Mouse (Mus musculus): ENCODE results near the gene Zfp46.
A peak's percentile ranks its signal among the peaks of the same experiment; 100 is the strongest.

The Zfp46 gene

DNA sequence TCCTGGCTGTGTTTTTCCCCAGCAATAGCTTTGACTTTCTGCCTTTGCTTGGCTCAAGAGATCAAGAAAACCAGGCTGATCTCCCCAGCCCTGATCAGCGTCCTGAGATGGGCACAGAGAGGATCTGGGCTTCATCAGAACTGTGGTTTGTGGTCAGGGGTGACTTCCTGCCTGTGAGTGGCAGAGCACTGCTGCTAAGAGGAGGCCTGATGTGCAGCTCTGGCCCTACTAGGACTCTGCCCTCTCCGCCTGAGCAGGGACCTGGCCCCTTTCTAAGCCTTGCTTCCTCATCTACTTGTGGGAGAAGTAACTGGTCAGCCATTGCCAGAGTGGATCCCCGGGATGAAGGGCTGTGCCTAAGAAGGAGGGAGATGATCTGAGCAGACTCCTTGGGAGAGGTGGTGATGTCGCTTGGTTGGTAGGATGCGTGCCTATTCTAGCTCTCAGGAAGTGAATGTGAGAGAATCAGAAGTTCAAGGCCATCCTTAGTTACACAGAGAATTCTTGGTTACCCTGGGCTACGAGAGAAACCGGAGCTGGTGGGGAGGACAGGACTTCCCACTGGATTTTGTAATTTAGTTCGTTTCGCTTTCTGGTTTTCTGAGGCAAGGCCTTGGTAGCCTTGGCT lies 17.7 kb upstream of the Zfp46 start:
- DNase-seq (ENCODE audit: low spot score in 2 of 2) = no peak

DNA sequence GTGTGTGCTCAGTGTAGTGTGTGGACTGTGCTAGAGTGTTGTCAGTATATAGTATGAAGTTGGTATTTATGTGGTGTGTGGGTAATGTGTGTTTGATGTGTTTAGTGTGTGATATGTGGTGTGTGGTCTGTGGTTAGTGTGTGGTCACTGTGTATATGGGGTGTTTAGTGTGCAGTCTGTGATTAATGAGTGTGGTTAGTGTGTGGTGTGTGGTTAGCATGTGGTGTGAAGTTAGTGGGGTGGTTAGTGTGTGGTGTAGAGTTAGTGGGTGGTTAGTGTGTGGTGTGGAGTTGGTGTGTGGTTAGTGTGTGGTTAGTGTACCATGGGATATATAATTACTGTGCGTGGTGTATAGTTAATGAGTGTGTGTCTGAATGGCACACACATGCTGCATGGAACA lies 15.6 kb upstream of the Zfp46 start:
- DNase-seq (ENCODE audit: low spot score in 2 of 2) = no peak

DNA sequence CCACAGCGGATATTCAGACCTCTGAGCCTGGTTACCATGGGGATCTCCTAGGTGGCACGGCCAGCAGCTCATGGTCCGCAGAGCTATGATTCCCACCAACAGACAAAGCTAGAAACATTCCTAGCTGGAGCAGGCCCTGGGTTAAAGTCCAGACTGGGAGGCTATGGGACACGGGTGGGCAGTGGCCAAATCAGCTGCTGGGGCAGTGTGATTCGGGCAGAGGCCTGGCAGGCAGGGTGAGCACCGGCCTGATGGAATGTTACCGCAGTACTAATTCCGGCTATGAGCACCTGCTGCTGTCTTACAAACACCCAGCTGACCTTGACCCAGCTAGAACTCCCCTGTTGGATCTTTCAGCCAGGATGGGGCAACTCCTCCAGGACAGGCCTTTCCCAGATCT lies 13.8 kb upstream of the Zfp46 start:
- no peak for DNase-seq (ENCODE audit: low spot score in 2 of 2)

DNA sequence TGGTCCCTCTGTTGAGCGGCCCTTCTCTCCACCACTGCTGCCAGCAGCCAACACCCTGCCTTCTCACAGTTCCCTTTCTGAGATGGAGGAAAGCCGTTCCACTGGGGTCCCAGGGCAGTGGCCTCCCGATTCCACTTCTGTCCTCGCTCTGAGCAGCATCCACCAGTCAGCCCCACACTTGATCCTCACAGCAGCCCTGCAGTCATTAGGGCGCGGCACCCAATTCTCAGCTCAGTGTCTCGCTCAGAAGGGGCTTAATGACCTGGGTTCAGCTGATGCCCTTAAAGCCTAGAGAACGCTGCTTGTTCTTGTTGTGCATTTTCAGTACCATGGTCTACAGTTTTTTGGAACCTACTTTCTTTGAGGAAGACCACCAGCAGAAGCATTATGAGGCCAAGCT lies 3.4 kb upstream of the Zfp46 start:
- no peak for DNase-seq (ENCODE audit: low spot score in 2 of 2)

DNA sequence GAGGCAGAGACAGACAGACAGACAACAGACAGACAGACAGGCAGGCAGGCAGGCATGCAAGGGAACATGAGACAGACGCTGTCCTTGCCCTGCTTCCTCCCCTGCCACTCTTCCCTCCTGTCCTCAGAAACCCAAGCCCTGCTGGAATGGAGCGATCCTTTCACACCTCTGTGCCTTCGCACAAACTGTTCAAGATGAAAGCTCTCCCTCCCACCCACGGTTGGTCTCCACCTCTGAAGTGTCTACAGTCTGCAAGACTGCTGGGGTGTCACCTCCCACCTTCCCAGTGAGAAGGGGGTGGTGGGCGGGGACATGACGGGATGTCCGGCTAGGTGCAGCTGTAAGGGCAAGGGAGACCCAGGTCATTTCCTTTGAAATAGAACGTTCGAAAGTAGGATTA lies 2.9 kb upstream of the Zfp46 start:
- peak; percentile 29 to 51 for DNase-seq (ENCODE audit: low spot score in 2 of 2)

DNA sequence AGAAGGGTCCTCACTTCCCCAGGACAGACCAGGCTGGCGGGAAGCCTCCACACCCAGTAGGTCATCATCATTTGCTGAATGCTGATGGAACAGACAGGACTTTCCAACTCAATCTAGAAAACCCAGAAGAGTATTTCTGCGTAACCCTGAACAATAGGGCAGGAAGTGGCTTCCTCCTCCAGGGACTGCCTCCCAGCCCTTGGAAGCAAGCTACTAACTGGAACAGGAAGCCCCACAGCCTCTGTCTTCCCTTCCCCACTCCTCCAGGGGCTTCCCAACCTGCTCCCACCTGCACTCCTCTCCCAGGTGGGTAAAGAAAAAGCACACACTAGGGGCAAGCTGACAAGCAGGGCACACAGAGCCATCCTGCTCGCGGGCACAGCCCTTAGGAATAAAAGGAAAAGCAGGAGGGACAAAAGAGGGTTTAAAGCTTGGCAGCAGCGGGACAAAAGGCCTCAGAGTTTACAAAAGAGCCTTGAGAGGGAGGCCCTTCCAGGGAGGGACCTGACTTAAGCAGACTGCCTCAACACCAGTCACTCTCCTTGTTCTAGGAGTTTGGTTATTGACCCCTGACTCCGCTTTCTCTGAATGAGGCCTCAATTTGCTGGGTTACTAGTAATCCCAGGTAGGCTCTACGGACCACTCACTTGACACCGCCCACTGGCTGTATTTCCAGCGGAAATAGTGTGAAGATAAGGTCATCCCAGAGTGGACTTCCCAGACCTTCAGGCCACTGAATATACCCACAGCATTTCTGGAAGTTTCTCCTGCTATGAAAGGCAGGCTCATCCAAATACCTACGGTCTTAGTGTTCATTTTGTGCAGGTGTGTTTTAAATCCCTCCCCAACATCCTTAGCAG lies 1.6 kb upstream of the Zfp46 start:
- DNase-seq (ENCODE audit: low spot score in 2 of 2) = no peak

DNA sequence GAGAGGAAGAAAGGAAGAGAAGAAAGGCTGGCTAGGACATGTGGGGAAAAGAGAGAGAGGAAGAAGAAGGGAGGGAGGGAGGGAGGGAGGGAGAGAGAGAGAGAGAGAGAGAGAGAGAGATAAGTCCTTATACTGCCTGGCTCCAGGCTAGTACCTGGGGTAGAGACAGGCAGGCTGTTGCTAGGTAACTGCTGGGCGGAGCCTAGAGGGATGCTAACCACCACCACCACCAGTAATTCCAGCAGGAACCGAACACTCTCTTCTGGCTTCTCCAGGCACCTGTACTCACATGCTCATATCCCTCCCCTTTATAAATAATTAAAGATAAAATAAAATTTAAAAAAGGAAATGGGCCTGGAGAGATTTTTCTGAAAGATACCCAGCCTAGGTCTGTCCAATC lies 700 bp upstream of the Zfp46 start:
- no peak for DNase-seq (ENCODE audit: low spot score in 2 of 2)

DNA sequence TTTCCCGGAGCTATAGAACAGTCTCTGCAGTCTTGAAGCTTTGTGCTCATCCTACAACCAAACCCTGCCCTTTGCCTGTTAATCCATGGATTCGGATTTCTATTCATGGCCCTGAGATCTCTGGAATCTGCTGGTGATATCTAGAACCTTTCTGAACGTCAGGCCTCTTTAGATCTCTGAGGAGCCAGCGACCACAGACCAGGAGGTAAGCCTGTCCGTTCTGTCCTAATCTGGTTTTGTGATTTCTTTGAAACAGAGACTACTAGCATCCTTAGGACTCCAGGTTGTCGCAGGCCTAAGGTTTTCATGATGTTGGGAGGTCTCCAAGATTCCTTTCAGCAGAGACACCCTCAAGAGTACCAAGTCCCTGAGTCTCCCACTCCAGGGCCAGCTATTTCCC lies 408 bp downstream of the Zfp46 start:
- DNase-seq (ENCODE audit: low spot score in 2 of 2) = peak in 1 of 2 experiments; percentile 21

DNA sequence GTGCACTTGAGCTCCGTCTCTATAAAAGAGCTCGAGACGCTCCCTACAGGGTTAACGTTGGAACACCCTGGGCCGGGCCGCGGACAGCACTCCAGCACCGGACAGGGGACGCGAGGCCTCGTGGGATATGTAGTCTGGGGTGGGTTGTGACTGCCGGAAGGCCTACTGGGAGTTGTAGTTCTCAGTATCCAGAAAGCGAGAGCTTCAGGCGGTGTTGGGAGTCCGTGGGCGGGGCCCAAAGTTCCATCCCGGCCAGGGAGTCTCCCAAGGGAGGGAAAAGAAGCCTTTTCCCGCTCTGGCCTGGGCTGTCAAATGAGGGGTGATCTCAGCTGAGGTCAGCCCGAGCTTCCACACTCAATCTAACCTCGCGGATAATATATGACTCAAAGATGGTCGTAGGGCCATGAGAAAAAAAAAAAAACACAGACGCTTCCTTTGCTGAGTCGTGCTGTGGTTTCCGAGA lies 896 bp downstream of the Zfp46 start:
- peak; percentile 89 to 93 for DNase-seq (ENCODE audit: low spot score in 2 of 2)

DNA sequence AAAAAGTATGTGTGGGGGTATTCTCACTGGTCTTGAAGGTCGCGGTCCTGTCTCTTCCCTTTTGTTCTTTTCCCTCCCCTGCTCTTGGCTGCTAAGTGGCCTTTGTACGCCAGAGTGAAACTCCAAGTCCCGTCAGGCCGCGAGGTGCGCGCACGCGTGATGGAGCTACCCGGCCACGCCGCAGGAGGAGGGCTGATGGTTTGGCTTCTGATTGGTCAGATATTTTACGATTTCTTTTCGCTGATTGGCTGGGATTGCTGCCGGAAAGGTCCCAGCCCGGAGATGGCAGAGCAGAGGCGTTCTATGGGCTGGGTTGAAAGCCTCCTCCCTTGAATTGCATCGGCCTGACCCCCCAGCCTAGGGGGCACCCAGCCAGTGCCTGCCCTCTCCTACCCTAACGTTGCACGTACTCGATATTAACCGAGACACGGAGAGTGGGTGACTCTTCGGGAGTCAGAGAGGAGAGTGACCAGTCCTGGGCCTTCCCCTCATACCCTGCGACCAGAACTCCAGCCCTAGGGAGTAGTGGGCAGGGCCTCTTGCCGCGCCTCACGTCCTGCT lies 1.4 kb downstream of the Zfp46 start:
- DNase-seq (ENCODE audit: low spot score in 2 of 2) = peak; percentile 94

DNA sequence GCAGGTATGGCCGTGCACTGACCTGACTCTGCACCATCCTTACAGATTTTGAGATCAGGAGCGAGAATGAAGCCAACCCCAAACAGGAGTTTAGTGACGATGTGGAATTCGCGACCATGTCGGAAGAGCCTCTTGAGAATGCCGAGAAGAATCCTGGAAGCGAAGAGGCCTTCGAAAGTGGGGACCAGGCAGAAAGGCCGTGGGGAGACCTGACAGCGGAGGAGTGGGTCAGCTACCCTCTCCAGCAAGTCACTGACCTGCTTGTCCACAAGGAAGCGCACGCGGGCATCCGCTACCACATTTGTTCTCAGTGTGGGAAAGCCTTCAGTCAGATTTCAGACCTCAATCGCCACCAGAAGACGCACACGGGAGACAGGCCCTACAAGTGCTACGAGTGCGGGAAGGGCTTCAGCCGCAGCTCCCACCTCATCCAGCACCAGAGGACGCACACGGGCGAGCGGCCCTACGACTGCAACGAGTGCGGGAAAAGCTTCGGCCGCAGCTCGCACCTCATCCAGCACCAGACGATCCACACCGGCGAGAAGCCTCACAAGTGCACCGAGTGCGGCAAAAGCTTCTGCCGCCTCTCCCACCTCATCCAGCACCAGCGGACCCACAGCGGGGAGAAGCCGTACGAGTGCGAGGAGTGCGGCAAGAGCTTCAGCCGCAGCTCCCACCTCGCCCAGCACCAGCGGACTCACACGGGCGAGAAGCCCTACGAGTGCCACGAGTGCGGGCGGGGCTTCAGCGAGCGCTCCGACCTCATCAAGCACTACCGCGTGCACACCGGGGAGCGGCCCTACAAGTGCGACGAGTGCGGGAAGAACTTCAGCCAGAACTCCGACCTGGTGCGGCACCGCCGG lies 5.7 kb downstream of the Zfp46 start:
- no peak for DNase-seq (ENCODE audit: low spot score in 2 of 2)

DNA sequence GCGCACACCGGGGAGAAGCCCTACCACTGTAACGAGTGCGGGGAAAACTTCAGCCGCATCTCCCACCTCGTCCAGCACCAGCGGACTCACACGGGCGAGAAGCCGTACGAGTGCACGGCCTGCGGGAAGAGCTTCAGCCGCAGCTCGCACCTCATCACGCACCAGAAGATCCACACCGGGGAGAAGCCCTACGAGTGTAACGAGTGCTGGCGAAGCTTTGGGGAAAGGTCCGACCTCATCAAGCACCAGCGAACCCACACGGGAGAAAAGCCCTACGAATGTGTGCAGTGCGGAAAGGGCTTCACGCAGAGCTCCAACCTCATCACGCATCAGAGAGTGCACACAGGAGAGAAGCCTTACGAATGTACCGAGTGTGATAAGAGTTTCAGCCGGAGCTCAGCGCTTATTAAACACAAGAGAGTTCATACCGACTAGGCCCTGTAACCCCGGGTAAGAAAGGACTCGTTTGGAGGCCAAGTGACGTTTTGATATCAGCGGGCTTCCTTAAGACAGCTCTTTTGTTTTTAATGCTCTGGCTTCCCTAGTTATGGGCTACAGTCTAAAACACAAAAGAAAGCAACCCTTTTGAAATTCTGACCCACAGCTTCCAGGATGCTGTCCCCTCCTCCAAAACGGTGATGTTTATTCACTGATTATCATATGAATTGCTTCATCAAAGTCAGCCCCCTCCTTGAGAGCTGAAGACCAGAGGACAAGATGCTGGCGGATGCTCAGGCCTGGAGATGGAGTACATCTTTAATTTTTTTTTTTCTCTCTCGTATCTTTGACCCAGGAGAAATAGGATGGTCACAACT lies 6.5 kb downstream of the Zfp46 start:
- no peak for DNase-seq (ENCODE audit: low spot score in 2 of 2)

DNA sequence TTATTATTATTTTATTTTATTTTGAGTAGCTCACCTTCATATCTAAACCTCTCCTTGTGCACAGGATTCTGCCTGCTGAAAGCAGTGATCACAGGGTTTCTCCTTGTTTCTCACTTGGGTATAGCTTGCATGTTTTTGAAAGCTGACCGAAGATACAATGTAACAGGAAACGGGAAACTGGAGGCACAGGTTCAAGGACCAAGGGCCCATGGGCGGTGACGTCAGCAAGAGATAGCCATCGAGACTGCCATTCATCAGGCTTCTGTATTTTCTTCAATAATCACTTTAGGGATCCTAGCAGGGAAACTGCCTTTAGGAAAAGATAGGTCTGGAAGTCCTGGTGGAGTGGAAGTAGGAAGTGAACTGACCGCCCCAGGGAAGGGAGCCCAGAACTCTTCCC lies 7.2 kb downstream of the Zfp46 start:
- DNase-seq (ENCODE audit: low spot score in 2 of 2) = no peak

DNA sequence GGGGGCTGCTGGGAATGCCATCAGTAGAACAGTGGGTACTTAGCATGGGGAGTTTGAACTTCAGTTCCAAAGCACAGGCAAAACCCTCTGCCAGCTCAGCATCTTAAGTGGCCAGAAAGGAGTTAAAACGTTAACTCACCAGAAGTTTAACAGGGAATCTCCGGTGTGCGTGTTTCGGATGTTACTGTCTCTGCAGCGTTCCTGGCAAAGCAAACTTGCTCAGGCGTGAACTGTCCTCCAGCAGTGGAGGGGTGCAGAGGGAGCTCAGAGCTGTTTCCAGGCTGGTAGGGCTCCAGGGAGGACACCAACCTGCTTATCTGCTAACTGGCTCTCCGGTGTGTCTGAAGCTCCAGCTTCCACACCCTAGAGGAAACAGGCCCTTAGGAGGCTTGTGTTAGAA lies 11.5 kb downstream of the Zfp46 start:
- no peak for DNase-seq (ENCODE audit: low spot score in 2 of 2)

DNA sequence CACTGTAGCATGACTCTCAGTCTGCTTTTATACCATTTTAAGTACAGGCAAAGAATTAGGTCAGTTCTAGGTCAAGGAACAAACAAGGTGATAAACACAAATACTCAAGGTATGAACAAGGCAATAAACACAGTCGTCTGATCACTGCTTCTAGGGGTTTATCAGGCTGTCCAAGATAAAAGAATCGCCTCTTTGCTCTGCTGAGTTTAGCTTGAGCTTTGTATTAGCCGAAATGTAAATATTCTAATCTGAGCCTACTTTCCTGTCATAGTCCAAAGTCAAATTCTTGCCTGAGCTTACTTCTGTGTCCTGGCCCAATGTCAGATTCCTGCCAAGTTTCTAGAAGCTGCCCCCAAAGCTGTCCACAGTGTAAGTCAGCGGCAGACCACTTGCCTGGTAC lies 18.0 kb downstream of the Zfp46 start:
- DNase-seq (ENCODE audit: low spot score in 2 of 2) = no peak

DNA sequence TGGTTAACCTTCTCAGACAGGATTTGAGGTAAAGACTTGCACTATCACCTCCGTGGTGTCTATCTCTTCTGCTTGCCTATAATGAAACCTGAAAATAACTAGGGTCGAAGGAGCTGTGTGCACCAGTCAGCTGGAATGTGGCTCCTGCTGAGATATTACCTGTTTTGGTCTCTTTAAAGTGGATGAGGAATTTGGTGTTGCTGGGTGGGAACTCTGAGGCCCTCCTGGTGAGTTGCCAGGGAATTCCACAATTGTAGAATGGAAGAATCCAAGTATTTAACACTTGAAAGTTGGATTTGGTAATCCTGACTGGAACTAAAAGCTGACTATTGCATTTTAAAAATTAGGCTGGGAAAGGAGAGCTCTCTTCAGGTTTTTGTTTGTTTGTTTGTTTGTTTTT lies 19.7 kb downstream of the Zfp46 start:
- no peak for DNase-seq (ENCODE audit: low spot score in 2 of 2)

DNA sequence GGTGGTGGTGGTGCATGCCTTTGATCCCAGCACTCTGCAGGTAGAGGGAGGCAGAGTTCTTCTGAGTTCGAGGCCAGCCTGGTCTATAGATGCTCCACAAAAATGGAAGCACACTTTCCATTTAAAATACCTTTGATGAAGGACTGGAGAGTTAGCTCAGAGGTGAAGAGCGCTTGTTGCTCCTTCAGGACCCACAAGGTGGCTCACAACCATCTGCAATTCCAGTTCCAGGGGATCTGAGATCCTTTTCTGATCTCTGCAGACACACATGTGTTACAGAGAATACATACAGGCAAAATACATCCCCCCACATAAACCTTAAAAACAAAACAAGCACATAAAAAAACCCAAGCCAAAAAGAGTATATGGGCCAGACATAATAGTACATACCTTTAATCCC lies 23.9 kb downstream of the Zfp46 start:
- no peak for DNase-seq (ENCODE audit: low spot score in 2 of 2)

DNA sequence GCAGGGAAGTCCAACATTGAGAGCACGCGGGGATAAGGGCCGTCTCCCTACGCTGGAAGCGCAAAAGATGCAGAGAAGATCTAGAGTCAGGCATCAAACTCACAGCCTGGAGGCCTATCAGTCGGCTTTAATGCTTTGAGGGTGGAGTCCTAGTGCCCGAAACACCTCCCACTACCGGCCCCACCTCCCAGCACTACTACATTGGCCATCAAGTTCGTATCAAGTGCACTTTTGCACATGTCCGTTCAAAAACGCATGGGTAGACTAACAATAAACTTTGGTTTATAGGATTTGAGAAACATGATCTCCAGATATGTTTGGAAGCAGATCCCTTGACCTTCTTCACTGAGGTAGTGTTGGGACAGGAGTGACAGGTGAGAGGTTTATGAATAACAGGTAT lies 25.3 kb downstream of the Zfp46 start:
- DNase-seq (ENCODE audit: low spot score in 2 of 2) = no peak

DNA sequence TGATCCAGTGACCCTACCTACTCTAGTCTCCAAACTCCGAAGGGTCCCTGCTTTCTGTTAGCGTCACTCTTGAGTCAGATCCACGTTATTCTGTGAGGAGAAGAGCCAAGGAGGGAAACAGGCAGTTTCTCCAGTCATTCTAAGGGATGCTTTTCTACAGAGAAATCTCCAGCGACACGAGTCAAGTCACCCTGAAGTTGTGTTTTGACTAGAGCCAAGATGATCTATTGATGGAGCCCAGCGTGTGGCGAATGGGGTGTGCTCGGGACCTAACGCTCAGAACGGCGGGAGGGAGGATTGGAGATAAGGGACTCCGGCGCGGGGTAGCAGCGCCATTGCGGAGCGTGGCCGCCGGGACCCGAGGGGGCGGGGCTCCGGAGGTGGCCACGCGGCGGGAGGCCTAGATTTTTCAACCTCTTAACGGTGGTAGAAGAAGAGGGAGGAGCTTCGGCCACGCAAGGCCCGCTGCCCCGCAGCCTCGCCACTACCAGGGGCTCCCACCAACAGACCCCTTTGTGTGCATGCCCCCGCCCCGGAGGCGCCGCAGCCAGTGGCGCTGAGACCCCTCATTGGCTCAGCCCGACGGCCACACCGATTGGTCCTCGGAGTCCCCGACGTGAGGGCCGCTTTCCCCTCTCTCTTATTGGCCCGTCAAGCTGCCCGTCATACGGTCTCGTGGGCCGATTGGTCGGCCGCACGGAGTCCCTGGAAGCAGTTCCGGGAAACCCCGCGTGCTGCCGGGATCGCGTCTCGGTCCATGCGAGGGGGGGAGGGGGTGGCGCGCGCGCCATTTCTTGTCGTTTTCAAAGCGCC lies 26.0 kb downstream of the Zfp46 start, which contains the start of gene Hnrnpr:
Gene Hnrnpr (plus strand): TSS at position 714 of the 813 bp plus-strand sequence.
- DNase-seq (ENCODE audit: low spot score in 2 of 2) = peak; percentile 99

Measured in frontal cortex, postnatal 14 days (tissue).